Mouse (Mus musculus) CH12.LX (cell line): ENCODE results near the gene Ccdc88c. TPM values are rescaled to one million over a fixed set of nuclear protein-coding genes. Genes with fewer than 3 reads are reported as not detected.

Experiments
- DNase-seq: peaks from one replicate; pipeline ENCODE4 v3.0.0-alpha.2; 2013; ENCODE audit errors: extremely low read depth
- H3K27ac ChIP-seq: 2 replicates; pipeline ENCODE4 v1.5.1; 2012; ENCODE audit warnings: low read depth, mild to moderate bottlenecking, control low read depth, moderate library complexity; ENCODE audit not compliant: insufficient read depth
- H3K27me3 ChIP-seq: replicated peaks from 2 replicates; pipeline ENCODE3; 2012; ENCODE audit warnings: inconsistent platforms
- H3K36me3 ChIP-seq, 2 experiments: replicated peaks in 1 of 2; 2 replicates each; pipeline versions ENCODE3 to v1.6.1; 2012; ENCODE audit warnings: inconsistent platforms in 1 of 2, low read length in 1 of 2, mild to moderate bottlenecking in 1 of 2, mixed read lengths in 1 of 2, moderate library complexity in 1 of 2; ENCODE audit not compliant: control insufficient read depth in 1 of 2, insufficient read depth in 1 of 2
- H3K4me1 ChIP-seq, 2 experiments: 2 replicates each; pipeline ENCODE4 v1.6.1; 2012; ENCODE audit warnings: inconsistent platforms in 1 of 2, moderate library complexity in 1 of 2; ENCODE audit not compliant: insufficient read depth in 2 of 2, control insufficient read depth in 1 of 2
- H3K4me2 ChIP-seq: 2 replicates; pipeline ENCODE4 v1.6.1; 2012; ENCODE audit warnings: low read depth, mild to moderate bottlenecking, control low read depth; ENCODE audit not compliant: poor library complexity, insufficient read depth, severe bottlenecking
- H3K4me3 ChIP-seq, 3 experiments: fragments of 150-350 bp in 1 of 3; sonication (generic) in 1 of 3; replicated peaks in 1 of 3; 2 replicates each; pipeline versions ENCODE3 to v1.5.1; 2011 to 2012; ENCODE audit warnings: low read depth in 2 of 3, low read length in 2 of 3, mild to moderate bottlenecking in 2 of 3, moderate library complexity in 2 of 3, control low read depth in 1 of 3, improper control_type of control experiment in 1 of 3, inconsistent platforms in 1 of 3, mixed read lengths in 1 of 3; ENCODE audit not compliant: poor library complexity in 1 of 3
- H3K79me2 ChIP-seq: replicated peaks from 2 replicates; pipeline ENCODE4 v1.6.1; 2012; ENCODE audit warnings: mild to moderate bottlenecking, moderate library complexity; ENCODE audit not compliant: control insufficient read depth, poor library complexity, insufficient read depth, severe bottlenecking; ENCODE audit errors: extremely low read depth
- H3K9ac ChIP-seq: 2 replicates; pipeline ENCODE4 v1.6.1; 2012; ENCODE audit warnings: low read depth, mild to moderate bottlenecking, control low read depth, moderate library complexity; ENCODE audit not compliant: insufficient read depth
- H3K9me3 ChIP-seq: replicated peaks from 2 replicates; pipeline ENCODE3; 2012; ENCODE audit warnings: low read length, inconsistent platforms, mixed read lengths
- CHD2 ChIP-seq: IDR thresholded peaks from 2 replicates; pipeline ENCODE4 v1.6.1; 2011; ENCODE audit warnings: low read length, improper control_type of control experiment
- E2F4 ChIP-seq: IDR thresholded peaks from 2 replicates; pipeline ENCODE4 v1.6.1; 2011; ENCODE audit warnings: low read depth, low read length, improper control_type of control experiment; ENCODE audit not compliant: insufficient replicate concordance
- ELF1 ChIP-seq: IDR thresholded peaks from 2 replicates; pipeline ENCODE4 v1.6.1; 2014; ENCODE audit warnings: low read depth, mild to moderate bottlenecking, inconsistent platforms, low read length, improper control_type of control experiment
- EP300 ChIP-seq: IDR thresholded peaks from 2 replicates; pipeline ENCODE4 v1.6.1; 2011; ENCODE audit warnings: low read length, improper control_type of control experiment
- ETS1 ChIP-seq: conservative IDR thresholded peaks from 2 replicates; pipeline ENCODE4 v1.6.1; 2012; ENCODE audit warnings: low read depth, mild to moderate bottlenecking, inconsistent platforms, low read length, improper control_type of control experiment, moderate library complexity
- GABPA ChIP-seq: IDR thresholded peaks from 2 replicates; pipeline ENCODE4 v1.6.1; 2012; ENCODE audit warnings: low read depth, low read length, improper control_type of control experiment, inconsistent platforms; ENCODE audit not compliant: insufficient replicate concordance
- HCFC1 ChIP-seq: IDR thresholded peaks from 2 replicates; pipeline ENCODE4 v1.6.1; 2012; ENCODE audit warnings: low read depth, mild to moderate bottlenecking, inconsistent platforms, low read length, improper control_type of control experiment
- IRF4 ChIP-seq: IDR thresholded peaks from 2 replicates; pipeline ENCODE4 v1.6.1; 2014; ENCODE audit warnings: low read depth, mild to moderate bottlenecking, inconsistent platforms, low read length, improper control_type of control experiment
- JUND ChIP-seq: conservative IDR thresholded peaks from 2 replicates; pipeline ENCODE4 v1.6.1; 2011; ENCODE audit warnings: low read depth, low read length, improper control_type of control experiment
- MAFK ChIP-seq: IDR thresholded peaks from 2 replicates; pipeline ENCODE4 v1.6.1; 2011; ENCODE audit warnings: low read length, improper control_type of control experiment; ENCODE audit not compliant: insufficient replicate concordance
- MAX ChIP-seq: IDR thresholded peaks from 2 replicates; pipeline ENCODE4 v1.6.1; 2011; ENCODE audit warnings: low read length, improper control_type of control experiment
- MXI1 ChIP-seq: IDR thresholded peaks from 2 replicates; pipeline ENCODE4 v1.6.1; 2011; ENCODE audit warnings: mild to moderate bottlenecking, low read depth, low read length, improper control_type of control experiment
- MYC ChIP-seq: IDR thresholded peaks from 2 replicates; pipeline ENCODE4 v1.6.1; 2011; ENCODE audit warnings: low read depth, mild to moderate bottlenecking, improper control_type of control experiment, low read length
- NELFE ChIP-seq: IDR thresholded peaks from 2 replicates; pipeline ENCODE4 v1.6.1; 2011; ENCODE audit warnings: low read depth, low read length, improper control_type of control experiment
- NRF1 ChIP-seq: IDR thresholded peaks from 2 replicates; pipeline ENCODE4 v1.6.1; 2014; ENCODE audit warnings: low read depth, mild to moderate bottlenecking, inconsistent platforms, low read length, improper control_type of control experiment, moderate library complexity
- POLR2A ChIP-seq: IDR thresholded peaks from 2 replicates; pipeline ENCODE4 v1.6.1; 2011; ENCODE audit warnings: low read depth, mild to moderate bottlenecking, improper control_type of control experiment, low read length
- SIN3A ChIP-seq: IDR thresholded peaks from 2 replicates; pipeline ENCODE4 v1.6.1; 2012; ENCODE audit warnings: low read length, improper control_type of control experiment, inconsistent platforms
- TCF12 ChIP-seq: IDR thresholded peaks from 2 replicates; pipeline ENCODE4 v1.6.1; 2014; ENCODE audit warnings: low read depth, mild to moderate bottlenecking, inconsistent platforms, low read length, improper control_type of control experiment
- USF1 ChIP-seq: IDR thresholded peaks from 2 replicates; pipeline ENCODE4 v1.6.1; 2014; ENCODE audit warnings: low read depth, mild to moderate bottlenecking, inconsistent platforms, low read length, improper control_type of control experiment
- ZC3H11A ChIP-seq: IDR thresholded peaks from 2 replicates; pipeline ENCODE4 v1.6.1; 2012; ENCODE audit warnings: low read depth, mild to moderate bottlenecking, inconsistent platforms, low read length, improper control_type of control experiment
- ZNF384 ChIP-seq: IDR thresholded peaks from 2 replicates; pipeline ENCODE4 v1.6.1; 2012; ENCODE audit warnings: low read depth, low read length, improper control_type of control experiment, inconsistent platforms
- dilution Hi-C: fragments of 300-500 bp; cut with MboI; formaldehyde crosslinking; loops from 2 replicates; pipeline ENCODE4 v1.14.3; 2020; ENCODE audit warnings: low sequenced_read_pairs; ENCODE audit not compliant: extremely low pct_unique_long_range_greater_than_20kb, extremely low pct_ligation_motif_present
- in situ Hi-C: fragments of 300-500 bp; cut with MboI; formaldehyde crosslinking; loops from 3 replicates; pipeline ENCODE4 v1.14.3; 2019; ENCODE audit warnings: low sequenced_read_pairs, low pct_ligation_motif_present, low pct_unique_long_range_greater_than_20kb, mixed read lengths
- polyA plus RNA-seq: library from polyadenylated mRNA; unstranded; fragments of >175 nt; gene quantifications from 2 replicates; pipeline ENCODE4 v1.2.1, GENCODE M21; 2012; ENCODE audit warnings: low read depth; ENCODE audit not compliant: insufficient read length
- total RNA-seq, 2 experiments: library from RNA; depleted of rRNA; stranded (reverse); fragments of 300-350 nt in 1 of 2; fragments of >200 nt in 1 of 2; gene quantifications; 2 replicates each; pipeline ENCODE4 v1.2.3; 2012 to 2014

Gene Ccdc88c
- total and polyA plus RNA-seq, 3 experiments = 20.3 to 32.7 (median 24.9) TPM

- dilution Hi-C loops (no loop called here), in situ Hi-C loops (no loop called here)
These were observed 125.1 kb downstream of the Ccdc88c start for GRCm38 (mm10) chr12:100903761-100904160.

GRCm38 (mm10) chr12:100901386-100901785 is 127.5 kb downstream of the Ccdc88c start:
- no peak overlapping the region for H3K4me3 ChIP-seq
- dilution Hi-C loops = no loop called here

More at GRCm38 (mm10) chr12:100903761-100904160, 125.1 kb downstream of the Ccdc88c start:
- Histone ChIP-seq H3K27me3 (no peaks in the 10 kb centered on the region), H3K4me2 (no peak overlapping the region; the same call in 1 of the 2 replicates), H3K27ac (no peak overlapping the region), H3K36me3 (no peaks in the 10 kb centered on the region), H3K9me3 (no peaks in the 10 kb centered on the region), H3K9ac (no peak overlapping the region), H3K4me3 (peak overlapping the region; percentile 10 to 39 (median 33)), H3K4me1 (peaks cover 20 to 78% of the 10 kb centered on the region in 2 experiments), H3K79me2 (no peaks in the 10 kb centered on the region)
- DNase-seq = peak; percentile 77
- peak; percentile 43; the same call in 1 of the 2 replicates for TF ChIP-seq ELF1
- TF ChIP-seq GABPA = no peak
- 0 out of 2 replicates have a peak, but pooled peaks have one; percentile 26 for TF ChIP-seq MAX
- no peak for TF ChIP-seq NRF1
- TF ChIP-seq ZNF384 = no peak
- TF ChIP-seq USF1 = peak; percentile 45
- TF ChIP-seq MYC = no peak
- TF ChIP-seq POLR2A = peak; percentile 37; the same call in 1 of the 2 replicates
- no peak; the same call in 1 of the 2 replicates for TF ChIP-seq IRF4
- TF ChIP-seq SIN3A = no peak
- no peak; the same call in 1 of the 2 replicates for TF ChIP-seq HCFC1

More at GRCm38 (mm10) chr12:100901386-100901785, 127.5 kb downstream of the Ccdc88c start:
- DNase-seq = no peak
- no peaks in the 10 kb centered on the region for H3K27me3 ChIP-seq
- H3K4me1 ChIP-seq = peaks cover 14 to 78% of the 10 kb centered on the region in 2 experiments
- no peak overlapping the region for H3K4me2 ChIP-seq
- H3K27ac ChIP-seq = no peak overlapping the region
- in situ Hi-C loops = no loop called here
- no peaks in the 10 kb centered on the region for H3K79me2 ChIP-seq
- H3K9me3 ChIP-seq = no peaks in the 10 kb centered on the region
- no peak overlapping the region for H3K9ac ChIP-seq
- TF ChIP-seq IRF4 = no peak
- TF ChIP-seq JUND = no peak
- TF ChIP-seq MXI1 = no peak
- TF ChIP-seq E2F4 = no peak
- no peak for TF ChIP-seq TCF12
- no peak for TF ChIP-seq GABPA
- TF ChIP-seq SIN3A = no peak
- no peak for TF ChIP-seq POLR2A
- TF ChIP-seq ZC3H11A = no peak
- TF ChIP-seq NELFE = no peak
- no peak for TF ChIP-seq ELF1
- no peak for TF ChIP-seq CHD2
- TF ChIP-seq EP300 = no peak
- TF ChIP-seq MAFK = no peak
- no peak for TF ChIP-seq ETS1
- no peak for TF ChIP-seq MAX
- H3K36me3 ChIP-seq = no peaks in the 10 kb centered on the region
